Mouse (Mus musculus) adrenal gland, postnatal 25 days (tissue): Measurements from ENCODE around the gene Ace. TPM values are rescaled to one million over a fixed set of nuclear protein-coding genes. Genes with fewer than 3 reads are reported as not detected.

Experiments used
- DNase-seq: peaks from one replicate; pipeline ENCODE4 v3.0.0; 2021; ENCODE audit warnings: mixed read lengths
- long read RNA-seq: library from polyadenylated mRNA; stranded (forward); transcript quantifications from one replicate; pipeline ENCODE4 v2.0.0, GENCODE M21; 2021
- total RNA-seq: library from RNA; stranded (reverse); gene quantifications from 2 replicates; pipeline ENCODE4 v1.2.3, GENCODE M21; 2021

Gene Ace
- 7.3 and 8.2 TPM in 2 replicates for total RNA-seq
- long read RNA-seq, full-length matches to known transcripts = 1 of 1 reads
- long read RNA-seq, partial matches to known transcripts = 0 of 1 reads
- long read RNA-seq, other reads (novel, unspliced or antisense) = 0 of 1 reads

DNA sequence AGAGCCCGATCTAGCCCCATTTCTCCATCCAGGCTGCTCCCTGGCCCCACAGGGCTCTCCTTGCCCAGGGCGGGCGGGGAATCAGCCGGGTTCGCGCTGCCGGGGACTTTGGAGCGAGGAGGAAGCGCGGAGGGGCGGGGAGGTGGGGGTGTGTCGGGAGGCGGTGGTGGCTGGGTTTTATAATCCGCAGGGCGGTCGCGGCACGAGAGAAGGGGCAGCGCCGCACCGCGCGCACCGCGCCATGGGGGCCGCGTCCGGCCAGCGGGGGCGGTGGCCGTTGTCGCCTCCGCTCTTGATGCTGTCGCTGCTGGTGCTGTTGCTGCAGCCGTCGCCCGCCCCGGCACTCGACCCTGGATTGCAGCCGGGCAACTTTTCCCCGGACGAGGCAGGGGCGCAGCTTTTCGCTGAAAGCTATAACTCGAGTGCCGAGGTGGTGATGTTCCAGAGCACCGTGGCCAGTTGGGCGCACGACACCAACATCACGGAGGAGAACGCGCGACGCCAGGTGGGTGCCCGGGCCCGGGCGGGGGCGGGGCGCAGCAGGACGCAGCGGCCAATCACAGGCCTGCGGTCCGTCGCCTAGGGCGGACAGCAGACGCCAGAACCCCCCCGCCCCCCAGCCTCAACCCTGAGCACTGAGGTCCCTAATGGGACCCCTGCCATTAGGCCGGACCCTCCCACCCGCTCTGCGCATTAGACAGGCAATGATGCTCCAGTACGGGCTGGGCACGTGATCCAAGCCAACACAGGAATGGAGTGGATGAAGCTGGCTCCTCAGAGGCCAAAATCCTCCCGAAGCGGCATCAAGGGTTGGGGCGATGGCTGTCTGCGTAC, at the start of gene Ace:
TSS of gene Ace (plus strand) at position 205 of the 834 bp plus-strand sequence.
- peak; percentile 37 for DNase-seq

DNA sequence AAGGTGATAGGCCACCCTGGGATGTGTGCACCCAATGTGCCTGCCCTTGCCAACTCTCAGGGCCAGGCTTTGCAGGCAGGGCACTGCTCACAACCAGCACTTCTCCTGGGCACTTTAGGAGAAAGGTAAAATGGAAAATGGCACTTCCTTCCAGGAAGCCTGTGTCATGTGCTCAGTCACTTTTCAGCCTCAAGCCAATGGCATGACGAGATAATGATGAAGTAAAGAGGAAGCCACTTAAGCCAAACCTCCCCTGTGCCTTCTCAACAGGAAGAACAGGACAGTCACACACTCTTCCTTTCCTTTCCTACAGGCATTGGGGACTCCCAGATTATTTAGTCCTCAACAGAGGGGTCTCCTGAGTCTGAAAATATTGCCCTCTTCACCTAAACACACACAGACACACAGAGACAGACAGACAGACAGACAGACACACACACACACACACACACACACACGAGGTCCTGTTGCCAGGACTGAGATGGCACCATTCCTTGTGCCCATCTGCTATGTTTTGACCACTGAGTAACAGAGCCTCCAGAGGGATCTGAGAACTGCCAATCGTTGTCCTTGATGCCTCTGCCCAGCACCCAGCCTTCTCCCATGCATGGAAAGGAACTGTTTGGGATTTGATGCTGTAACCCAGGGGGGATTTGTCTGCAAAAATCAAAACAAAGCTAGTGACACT, 47.5 kb upstream of the Ace start:
- no peak for DNase-seq

DNA sequence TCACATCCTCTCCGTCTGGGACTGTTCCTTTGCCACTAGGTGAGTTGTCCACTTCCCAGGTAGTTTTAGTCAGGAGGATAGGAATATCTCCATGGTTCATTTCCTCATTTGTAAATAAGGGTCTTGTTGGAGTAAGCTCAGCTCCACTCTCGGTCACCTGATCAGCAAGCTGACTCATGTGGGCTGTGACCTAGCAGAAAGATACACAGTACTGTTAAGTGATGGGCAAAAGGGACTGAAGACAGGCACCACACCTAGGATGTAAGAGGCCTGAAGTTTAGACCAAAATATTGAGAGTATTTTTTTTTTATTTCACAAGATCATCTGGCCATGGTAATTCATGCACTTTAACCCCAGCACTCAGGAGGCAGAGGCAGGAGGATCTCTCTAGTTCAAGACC, 46.9 kb upstream of the Ace start:
- DNase-seq = no peak

- DNase-seq = no peak
Observed at GRCm38 (mm10) chr11:105921275-105921674, 46.5 kb upstream of the Ace start.

GRCm38 (mm10) chr11:105922769-105923663, 44.7 kb upstream of the Ace start:
- no peak for DNase-seq

GRCm38 (mm10) chr11:105927065-105928030, 40.4 kb upstream of the Ace start:
- DNase-seq = peak; percentile 62

- no peak for DNase-seq
Observed at GRCm38 (mm10) chr11:105928171-105928570, 39.6 kb upstream of the Ace start.

GRCm38 (mm10) chr11:105931380-105931779, 36.4 kb upstream of the Ace start:
- DNase-seq = no peak

DNA sequence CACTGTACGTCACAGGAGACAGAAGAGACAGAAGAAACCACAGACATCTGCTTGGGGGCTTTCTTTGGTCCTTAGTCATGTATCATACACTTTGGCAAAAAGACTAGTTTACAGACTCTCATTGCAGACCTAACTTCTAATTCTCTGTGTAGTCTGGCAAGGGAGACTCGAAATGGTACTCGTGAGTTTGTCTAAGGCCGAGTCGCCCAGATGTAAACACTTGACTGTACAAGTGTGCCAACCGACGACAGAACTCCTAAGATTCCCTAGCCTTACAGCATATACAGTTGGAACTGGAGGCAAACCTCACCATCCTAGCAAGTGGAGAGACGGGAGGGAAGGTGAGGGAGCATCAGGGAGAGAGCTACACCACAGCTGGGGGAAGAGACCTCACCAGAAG, 34.0 kb upstream of the Ace start:
- no peak for DNase-seq

DNA sequence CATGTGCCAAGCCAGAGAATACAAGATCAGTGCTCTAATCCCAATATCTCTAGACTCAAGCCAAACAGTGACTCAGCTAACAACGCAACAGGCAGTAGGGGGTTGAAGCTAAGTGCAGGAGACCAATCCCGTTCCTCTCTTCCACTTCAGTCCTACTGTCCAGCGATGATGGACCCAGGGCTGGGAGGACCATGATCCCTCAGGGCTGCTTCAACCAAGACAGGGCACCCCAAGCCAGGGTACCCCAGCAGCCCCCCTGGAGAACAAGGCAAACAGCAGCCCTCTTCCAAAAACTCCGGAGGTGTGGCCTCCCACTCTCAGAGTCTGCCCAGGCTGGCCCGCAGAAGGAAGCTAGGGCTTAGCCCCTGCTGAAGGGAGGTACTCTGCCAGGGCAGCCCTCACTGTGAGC, 33.4 kb upstream of the Ace start:
- no peak for DNase-seq

- no peak for DNase-seq
Observed at GRCm38 (mm10) chr11:105934816-105935215, 32.9 kb upstream of the Ace start.

GRCm38 (mm10) chr11:105935496-105935895, 32.2 kb upstream of the Ace start:
- DNase-seq = no peak

GRCm38 (mm10) chr11:105936200-105936599, 31.5 kb upstream of the Ace start:
- peak; percentile 56 for DNase-seq

DNA sequence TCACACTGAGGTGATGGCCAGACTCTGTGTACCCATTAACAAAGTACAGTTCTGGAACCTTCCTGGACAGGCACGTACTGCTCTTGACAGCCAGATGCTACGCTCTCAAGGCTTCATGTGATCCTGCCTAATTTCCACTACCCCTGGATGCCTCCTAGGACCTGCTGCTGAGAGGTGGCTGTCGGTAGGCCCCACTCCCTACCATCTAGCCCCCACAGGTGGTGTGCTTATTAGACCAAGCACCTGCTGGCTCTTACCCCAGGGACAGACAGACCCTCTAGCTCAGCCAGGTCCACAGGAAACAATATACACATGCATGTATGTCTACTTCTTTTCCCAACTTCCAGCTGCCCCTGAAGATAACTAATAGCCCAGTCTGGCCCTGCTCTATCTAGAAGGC, 30.8 kb upstream of the Ace start:
- no peak for DNase-seq

GRCm38 (mm10) chr11:105938771-105939170, 29.0 kb upstream of the Ace start:
- no peak for DNase-seq

GRCm38 (mm10) chr11:105941973-105942372, 25.8 kb upstream of the Ace start:
- no peak for DNase-seq

DNA sequence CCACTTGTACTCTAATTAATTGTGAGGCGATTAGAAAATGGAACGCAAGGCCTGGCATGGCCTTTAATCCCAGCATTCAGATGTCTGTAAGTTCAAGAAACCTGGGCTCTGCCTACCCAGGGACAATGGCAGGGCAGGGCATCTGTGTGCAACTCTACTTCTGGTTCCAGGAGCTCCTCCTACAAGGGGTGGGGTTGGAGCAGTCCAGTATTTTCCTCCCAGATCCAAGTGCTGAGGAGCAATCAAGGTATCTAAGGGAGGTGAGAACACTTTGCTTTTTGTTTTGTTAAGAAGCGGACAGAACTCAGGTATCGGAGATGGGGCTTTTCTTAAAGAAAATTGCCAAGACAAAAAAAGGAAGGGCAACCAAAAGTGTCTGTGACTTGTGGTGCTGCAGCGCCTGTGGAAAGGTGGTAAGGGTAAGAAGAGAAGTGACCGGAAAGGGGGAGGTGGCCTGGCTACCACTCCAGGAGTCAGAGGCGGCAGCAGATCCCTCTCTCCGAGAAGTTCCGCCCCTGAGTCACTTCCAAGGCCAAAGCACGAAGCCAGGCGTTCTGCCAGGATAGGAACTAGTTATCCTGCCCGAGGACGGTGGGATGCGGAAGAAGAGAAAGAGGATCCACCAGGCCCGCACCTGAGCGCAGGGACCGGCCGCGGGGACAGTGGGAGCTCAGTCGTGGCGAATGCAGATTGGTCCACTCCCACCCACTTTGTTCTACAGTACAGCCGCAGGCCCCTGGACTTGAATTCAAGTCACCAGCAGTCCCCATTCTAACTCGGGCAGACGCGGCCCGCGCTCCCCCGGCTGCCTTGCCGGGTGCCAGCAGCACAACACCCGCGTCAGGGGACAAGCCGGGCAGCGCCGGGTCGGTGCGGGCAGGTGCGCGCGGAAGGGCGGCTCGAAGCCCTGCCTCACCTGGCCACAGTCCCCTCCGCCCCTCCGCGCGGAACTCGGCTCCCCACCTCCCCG, 24.3 kb upstream of the Ace start:
- peak; percentile 74 for DNase-seq

GRCm38 (mm10) chr11:105944126-105944621, 23.6 kb upstream of the Ace start:
- peak; percentile 77 for DNase-seq
